16 mouse cellular contexts compared by ENCODE assay signal in genomic region chr11:70075581-70075980, GRCm38 (mm10). TPM values are rescaled to one million over a fixed set of nuclear protein-coding genes. Genes with fewer than 3 reads are reported as not detected.
DNase-seq lines count a peak whose midpoint lies in the region; ATAC-seq lines count a peak whose summit lies in the region.
"Had no signal": no experiment of that assay in that cellular context is flagged by ENCODE, and none has a peak within 500 bp of the region (broad histone marks: within the 10 kb centered on the region; RNA-seq: fewer than 3 reads in every experiment).

No protein-coding gene starts in this region.

- 0 out of 2 replicates have a peak, but pooled peaks cover 2% of the 10 kb centered on the region for H3K4me1 ChIP-seq in heart, embryonic 11.5 days (ENCODE audit: control insufficient read depth, insufficient read depth, low read length)

- peak overlapping the region; percentile 87 for H3K27ac ChIP-seq in heart, embryonic 11.5 days (ENCODE audit: low read depth, low read length)
- H3K27ac ChIP-seq: kidney, postnatal 0 days; midbrain, embryonic 10.5 days had no signal

- no peak for DNase-seq in heart, adult 11 months
- DNase-seq in ZHBTc4 (ENCODE audit: low read depth, low spot score), result peak; percentile 23
- peak; percentile 32 to 62 for DNase-seq in spleen, postnatal 10 days (ENCODE audit: low spot score in 2 of 2)
- DNase-seq in left cerebral cortex, adult 18-20 months (ENCODE audit: low spot score in 2 of 2), result no peak
- DNase-seq in layer of hippocampus, postnatal 10 days (ENCODE audit: low spot score in 2 of 2), result no peak
- no peak for DNase-seq in retina, embryonic 14.5 days (ENCODE audit: low spot score)
- DNase-seq: cerebellum, adult 11-12 months; lung, embryonic 14.5 days; thymus, postnatal 36 days had no signal

- no peaks in the 10 kb centered on the region for H3K36me3 ChIP-seq in heart, embryonic 11.5 days (ENCODE audit: control insufficient read depth, insufficient read depth, low read length)
- H3K36me3 ChIP-seq: forebrain, embryonic 10.5 days; midbrain, embryonic 10.5 days had no signal

- H3K27me3 ChIP-seq in heart, embryonic 11.5 days (ENCODE audit: control insufficient read depth, insufficient read depth, low read length), result no peaks in the 10 kb centered on the region; the same call in 1 of the 2 replicates

- no peak overlapping the region for H3K9ac ChIP-seq in heart, embryonic 11.5 days (ENCODE audit: low read depth, low read length)
- H3K9ac ChIP-seq: lung, embryonic 14.5 days had no signal

- H3K4me2 ChIP-seq in heart, embryonic 11.5 days, result no peak overlapping the region
- H3K4me2 ChIP-seq: lung, embryonic 14.5 days had no signal

- H3K4me3 ChIP-seq in heart, embryonic 11.5 days (ENCODE audit: low read depth, low read length), result no peak overlapping the region

- H3K9me3 ChIP-seq in heart, embryonic 11.5 days (replicated peaks; ENCODE audit: control insufficient read depth, low read length), result no peaks in the 10 kb centered on the region
- H3K9me3 ChIP-seq: forebrain, embryonic 10.5 days; midbrain, embryonic 10.5 days had no signal

- WGBS in heart, embryonic 11.5 days (ENCODE audit: insufficient replicate concordance), result 74% methylated on average over 6 of the region's 6 CpGs

- peak; percentile 82 for ATAC-seq in heart, embryonic 11.5 days (replicated peaks; ENCODE audit: insufficient number of reproducible peaks, low FRiP score, low TSS enrichment)
- ATAC-seq in erythroid progenitor cell, adult 5-6 weeks (replicated peaks; ENCODE audit: low FRiP score, poor library complexity, severe bottlenecking), result peak; percentile 84
- ATAC-seq: hindbrain, embryonic 16.5 days had no signal

RNA-seq across cellular contexts. Expression of gene Asgr2, which starts 16.9 kb away (rescaled TPM):
- 0.57 TPM in 1 of 2 replicates, not detected in the other for polyA plus RNA-seq in heart, embryonic 11.5 days (2014; fragmentation: Nextera tagmentation; extraction: Ambion mirVana)
- not detected in 2 replicates for total RNA-seq in erythroid progenitor cell, adult 5-6 weeks (2015; ENCODE audit: low replicate concordance)
- not detected in 2 replicates for total RNA-seq in erythroid progenitor cell, adult 5-6 weeks (2017; ENCODE audit: low replicate concordance)
- total RNA-seq in left cerebral cortex, adult 18-20 months (2021), result not detected
- not detected for total RNA-seq in layer of hippocampus, postnatal 10 days (2021)
- polyA plus RNA-seq: forebrain, embryonic 10.5 days; hindbrain, embryonic 16.5 days; midbrain, embryonic 10.5 days had no signal

RNA-seq across cellular contexts. Expression of gene Asgr1, which starts 21.7 kb away (rescaled TPM):
- 0.13 TPM in 1 of 2 replicates, not detected in the other for polyA plus RNA-seq in heart, embryonic 11.5 days (2014; fragmentation: Nextera tagmentation; extraction: Ambion mirVana)
- total RNA-seq in erythroid progenitor cell, adult 5-6 weeks (2015; ENCODE audit: low replicate concordance), result not detected in 2 replicates
- total RNA-seq in erythroid progenitor cell, adult 5-6 weeks (2017; ENCODE audit: low replicate concordance), result not detected in 2 replicates
- total RNA-seq in left cerebral cortex, adult 18-20 months (2021), result 1 to 10 TPM; 2.2 to 3.8 TPM
- total RNA-seq in layer of hippocampus, postnatal 10 days (2021), result 1 to 10 TPM; 1.2 to 1.3 TPM
- polyA plus RNA-seq: heart, embryonic 16.5 days; lung, embryonic 14.5 days had no signal

RNA-seq across cellular contexts. Expression of gene Mgl2, which starts 54.5 kb away (rescaled TPM):
- polyA plus RNA-seq in heart, embryonic 11.5 days (2014; fragmentation: Nextera tagmentation; extraction: Ambion mirVana), result 0.17 and 0.29 TPM in 2 replicates
- 4.2 and 5.0 TPM in 2 replicates for total RNA-seq in erythroid progenitor cell, adult 5-6 weeks (2015; ENCODE audit: low replicate concordance)
- 8.0 and 12.5 TPM in 2 replicates for total RNA-seq in erythroid progenitor cell, adult 5-6 weeks (2017; ENCODE audit: low replicate concordance)
- total RNA-seq in left cerebral cortex, adult 18-20 months (2021), result 1 to 10 TPM; 1.0 TPM
- under 1 TPM; 0.67 to 0.69 TPM for total RNA-seq in layer of hippocampus, postnatal 10 days (2021)
- polyA plus RNA-seq: forebrain, embryonic 10.5 days; midbrain, embryonic 10.5 days had no signal

RNA-seq across cellular contexts. Expression of gene Dlg4, which starts 58.8 kb away (rescaled TPM):
- 10.2 and 10.4 TPM in 2 replicates for polyA plus RNA-seq in heart, embryonic 11.5 days (2014; fragmentation: Nextera tagmentation; extraction: Ambion mirVana)
- not detected in 2 replicates for total RNA-seq in erythroid progenitor cell, adult 5-6 weeks (2015; ENCODE audit: low replicate concordance)
- 1.1 and 2.7 TPM in 2 replicates for total RNA-seq in erythroid progenitor cell, adult 5-6 weeks (2017; ENCODE audit: low replicate concordance)
- 100 to 1,000 TPM; 718 to 731 TPM for total RNA-seq in left cerebral cortex, adult 18-20 months (2021)
- 100 to 1,000 TPM; 705 to 717 TPM for total RNA-seq in layer of hippocampus, postnatal 10 days (2021)

Comparison
In these comparisons a context has a peak if more than half of its experiments do, and no peak if none do; other contexts are left out.
1. DNase-seq: peak in ZHBTc4 (single experiment) and spleen, postnatal 10 days (2 of 2); none in heart, adult 11 months (single experiment), left cerebral cortex, adult 18-20 months (0 of 2), layer of hippocampus, postnatal 10 days (0 of 2) and retina, embryonic 14.5 days (single experiment).